Mouse (Mus musculus) E14TG2a.4 (cell line): ENCODE data around the gene Ppid.

Experiments
- CTCF ChIP-seq: conservative IDR thresholded peaks from 2 replicates; pipeline ENCODE4 v1.5.1; 2014; ENCODE audit warnings: low read length
- POU5F1 ChIP-seq: IDR thresholded peaks from 2 replicates; pipeline ENCODE4 v1.6.1; 2014; ENCODE audit warnings: low read length, borderline replicate concordance

- TF ChIP-seq CTCF: no peak
- TF ChIP-seq POU5F1: no peak
These were observed 14.3 kb upstream of the Ppid start for GRCm38 (mm10) chr3:79576865-79577264.
